Mouse (Mus musculus) lung, embryonic 14.5 days (tissue): Measurements from ENCODE around the gene Mrps18a. TPM values are rescaled to one million over a fixed set of nuclear protein-coding genes. Genes with fewer than 3 reads are reported as not detected.

Experiments used
- ATAC-seq: fragments of 200-750 bp; cut with Nextera tagmentation; 2 replicates; pipeline ENCODE4 v1.8.0; 2017; ENCODE audit warnings: mild to moderate bottlenecking, moderate TSS enrichment, moderate library complexity; ENCODE audit not compliant: insufficient read depth
- DNase-seq: peaks from one replicate; pipeline ENCODE4 v3.0.0-alpha.2; 2015
- H3K27ac ChIP-seq: fragments of 300-500 bp; sonication (generic); 2 replicates; pipeline ENCODE4 v1.5.1; 2014; ENCODE audit warnings: low read depth, mild to moderate bottlenecking, moderate library complexity
- H3K27me3 ChIP-seq: fragments of 300-500 bp; sonication (generic); 2 replicates; pipeline ENCODE4 v1.6.1; 2014; ENCODE audit warnings: low read length, control low read depth; ENCODE audit not compliant: insufficient read depth
- H3K36me3 ChIP-seq: fragments of 300-500 bp; sonication (generic); 2 replicates; pipeline ENCODE4 v1.6.1; 2014; ENCODE audit warnings: control low read depth; ENCODE audit not compliant: insufficient read depth
- H3K4me1 ChIP-seq: fragments of 300-500 bp; sonication (generic); 2 replicates; pipeline ENCODE4 v1.6.1; 2014; ENCODE audit warnings: antibody characterized with exemption, control low read depth; ENCODE audit not compliant: insufficient read depth
- H3K4me2 ChIP-seq: fragments of 300-500 bp; sonication (generic); 2 replicates; pipeline ENCODE4 v1.6.1; 2014; ENCODE audit warnings: mild to moderate bottlenecking
- H3K4me3 ChIP-seq: fragments of 300-500 bp; sonication (generic); 2 replicates; pipeline ENCODE4 v1.5.1; 2014; ENCODE audit warnings: low read depth, low read length
- H3K9ac ChIP-seq: fragments of 300-500 bp; sonication (generic); 2 replicates; pipeline ENCODE4 v1.6.1; 2014
- H3K9me3 ChIP-seq: fragments of 300-500 bp; sonication (generic); 2 replicates; pipeline ENCODE4 v1.6.1; 2016; ENCODE audit warnings: low read depth, low read length, control low read depth
- CTCF ChIP-seq: IDR thresholded peaks from 2 replicates; pipeline ENCODE4 v1.5.1; 2016; ENCODE audit warnings: antibody characterized with exemption, low read depth
- WGBS: fragments of 180-500 bp; shearing (Covaris S2); extraction: QIAGEN DNeasy Blood & Tissue Kit; methylation state at CpG from one replicate; pipeline ENCODE4 v1.1.7; 2014; 5-methylcytosine and 5-hydroxymethylcytosine counted together
- polyA plus RNA-seq: library from polyadenylated mRNA; unstranded; fragments of >200 nt; fragmentation: Nextera tagmentation; extraction: Ambion mirVana; gene quantifications from 2 replicates; pipeline ENCODE4 v1.2.1, GENCODE M21; 2014

Mrps18a gene
- polyA plus RNA-seq, 1 experiment from 2014 or later, result 149 TPM

DNA sequence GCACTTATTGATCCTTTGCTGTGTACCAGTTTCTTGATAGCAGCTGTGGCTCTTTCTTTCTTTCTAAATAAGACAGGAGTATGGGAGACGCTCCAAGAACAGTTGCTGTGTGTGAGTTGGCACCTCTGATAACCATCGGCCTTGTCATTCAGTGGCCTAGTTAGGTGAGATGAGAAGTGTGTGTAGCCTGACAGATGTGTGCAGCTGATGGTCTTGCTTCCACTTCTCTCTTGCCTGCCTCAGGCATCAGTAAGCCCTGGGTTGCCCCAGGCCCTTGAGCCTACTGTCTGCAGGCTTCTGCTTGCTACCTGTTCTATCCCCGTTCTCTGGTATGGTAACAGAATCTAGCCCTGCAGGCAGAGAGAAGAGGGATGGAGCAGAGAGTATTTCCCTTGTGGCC is 6.1 kb downstream of the Mrps18a start:
- H3K36me3 ChIP-seq, result peaks cover 42% of the 10 kb centered on the region
- H3K27me3 ChIP-seq, result no peaks in the 10 kb centered on the region
- no peak for TF ChIP-seq CTCF
- no peaks in the 10 kb centered on the region for H3K9me3 ChIP-seq
- H3K4me3 ChIP-seq, result no peak overlapping the region
- DNase-seq (peak; percentile 50), ATAC-seq (peak; percentile 12; the same call in 1 of the 2 replicates)
- peak overlapping the region; percentile 85 for H3K27ac ChIP-seq
- WGBS, result 67% methylated on average over 3 of the region's 3 CpGs
- peaks cover 28% of the 10 kb centered on the region for H3K4me1 ChIP-seq
- H3K4me2 ChIP-seq, result no peak overlapping the region
- H3K9ac ChIP-seq, result no peak overlapping the region

DNA sequence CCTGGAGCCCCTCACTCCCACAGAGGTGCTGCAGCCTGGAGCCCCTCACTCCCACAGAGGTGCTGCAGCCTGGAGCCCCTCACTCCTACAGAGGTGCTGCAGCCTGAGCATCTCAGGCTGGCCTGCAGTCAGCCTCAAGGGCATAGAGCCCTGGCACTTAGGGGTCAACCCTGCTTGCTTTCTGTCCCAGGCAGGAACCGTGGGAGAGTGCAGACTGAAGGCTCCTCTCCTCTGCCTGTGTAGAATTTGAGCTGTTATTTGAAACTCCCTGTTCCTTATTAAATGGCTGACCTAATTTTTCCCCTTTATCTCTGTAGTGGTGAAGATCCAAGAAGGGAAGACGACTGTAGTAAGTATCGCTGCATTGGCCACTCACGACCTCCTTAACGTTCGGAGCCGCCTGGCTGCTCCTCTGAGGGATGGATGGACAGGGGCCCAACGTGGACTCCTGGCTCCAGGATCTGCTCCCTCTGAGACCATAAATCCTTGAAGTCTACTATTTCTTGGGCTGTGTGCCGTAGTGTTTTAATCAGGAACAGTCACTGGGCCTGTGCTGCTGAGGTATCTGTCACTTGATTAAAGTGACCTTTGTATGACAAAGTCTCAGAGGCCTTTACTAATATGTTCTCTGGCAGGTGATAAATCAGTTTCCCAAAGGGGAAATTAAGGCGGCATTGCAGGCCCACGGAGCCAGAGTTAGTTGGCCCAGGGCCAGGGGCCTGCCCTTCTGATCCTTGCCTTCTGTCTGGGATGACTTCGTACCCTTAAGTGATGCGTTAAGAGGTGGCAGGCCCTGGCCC is 7.0 kb downstream of the Mrps18a start:
- Histone ChIP-seq H3K4me2 (no peak overlapping the region), H3K9me3 (no peaks in the 10 kb centered on the region), H3K36me3 (peaks cover 49% of the 10 kb centered on the region), H3K4me3 (no peak overlapping the region), H3K9ac (no peak overlapping the region; the same call in 1 of the 2 replicates), H3K27ac (peak overlapping the region; percentile 72; the same call in 1 of the 2 replicates), H3K27me3 (no peaks in the 10 kb centered on the region), H3K4me1 (peaks cover 28% of the 10 kb centered on the region)
- ATAC-seq, result peak; percentile 50
- DNase-seq, result peak; percentile 52
- WGBS, result 51% methylated on average over 13 of the region's 13 CpGs
- no peak for TF ChIP-seq CTCF

DNA sequence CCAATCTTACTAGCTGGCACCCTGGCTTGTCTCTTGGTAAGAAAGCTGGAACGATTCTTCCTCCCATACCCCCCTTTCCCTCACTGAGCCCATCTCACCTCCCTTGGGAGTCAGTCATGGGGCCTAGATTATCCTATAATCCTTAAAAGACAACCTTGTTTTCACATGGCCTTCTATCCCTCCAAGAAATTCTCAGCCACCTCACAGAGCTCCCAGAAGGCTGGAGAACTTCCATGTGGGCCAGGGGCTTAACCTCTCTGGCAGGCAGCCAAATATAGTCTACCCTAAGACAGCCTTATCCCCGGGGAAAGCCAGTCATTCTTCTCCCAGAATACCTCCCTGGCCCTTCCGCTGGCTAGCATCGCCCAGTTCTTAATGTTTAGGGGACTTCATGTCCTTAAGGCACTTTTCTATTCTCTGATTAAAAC is 7.7 kb downstream of the Mrps18a start:
- Histone ChIP-seq H3K4me3 (no peak overlapping the region), H3K4me2 (no peak overlapping the region), H3K36me3 (peaks cover 54% of the 10 kb centered on the region), H3K9me3 (no peaks in the 10 kb centered on the region), H3K9ac (no peak overlapping the region), H3K27me3 (no peaks in the 10 kb centered on the region), H3K27ac (peak overlapping the region; percentile 72; the same call in 1 of the 2 replicates), H3K4me1 (peaks cover 28% of the 10 kb centered on the region)
- TF ChIP-seq CTCF, result no peak
- WGBS, result 60% methylated on average over 4 of the region's 4 CpGs
- DNase-seq, result peak; percentile 76
- no peak for ATAC-seq

DNA sequence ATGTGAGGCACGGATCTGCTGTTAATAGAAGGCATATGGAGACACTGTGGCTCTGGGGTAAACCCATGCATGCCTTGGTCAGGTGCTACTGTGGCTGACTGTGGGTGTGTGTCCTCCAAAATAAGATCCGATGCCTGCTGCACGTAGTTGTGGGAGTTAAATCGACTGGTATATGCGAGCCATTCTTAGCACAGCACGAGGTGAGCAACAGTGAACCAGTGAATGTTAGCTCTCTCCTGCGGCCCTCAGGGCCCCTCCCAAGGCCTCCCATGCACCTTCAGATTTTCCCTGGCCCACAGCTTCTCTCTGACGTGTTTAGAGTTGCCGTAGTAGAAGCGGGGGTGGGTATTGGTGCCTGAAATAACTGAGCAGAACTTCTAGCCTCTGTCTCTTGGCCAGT is 8.9 kb downstream of the Mrps18a start:
- Histone ChIP-seq H3K9ac (no peak overlapping the region), H3K4me1 (peaks cover 28% of the 10 kb centered on the region), H3K36me3 (peaks cover 64% of the 10 kb centered on the region), H3K27me3 (no peaks in the 10 kb centered on the region), H3K4me2 (no peak overlapping the region), H3K9me3 (no peaks in the 10 kb centered on the region), H3K27ac (no peak overlapping the region), H3K4me3 (no peak overlapping the region)
- no peak for ATAC-seq
- DNase-seq, result no peak
- WGBS, result 88% methylated on average over 10 of the region's 10 CpGs
- TF ChIP-seq CTCF, result no peak

DNA sequence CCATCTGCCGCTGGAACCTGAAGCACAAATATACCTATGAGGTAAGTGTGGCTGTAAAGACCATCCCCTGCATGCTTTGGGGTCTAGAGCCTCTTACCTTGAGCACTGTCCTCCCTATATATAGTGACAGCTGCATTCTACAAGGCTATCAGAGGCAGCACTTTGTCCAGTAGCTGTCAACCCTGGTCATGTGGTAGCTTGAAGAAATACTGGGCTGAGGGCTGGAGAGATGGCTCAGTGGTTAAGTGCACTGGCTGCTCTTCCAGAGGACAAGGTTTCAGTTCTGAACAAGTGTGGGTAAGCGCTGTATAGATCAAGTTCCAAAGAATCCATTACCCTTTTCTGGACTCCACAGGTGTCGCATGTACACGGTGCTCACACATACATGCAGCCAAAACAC is 12.0 kb downstream of the Mrps18a start:
- TF ChIP-seq CTCF, result no peak
- H3K27ac ChIP-seq, result no peak overlapping the region
- 95% methylated on average over 4 of the region's 4 CpGs for WGBS
- H3K4me1 ChIP-seq, result peaks cover 10% of the 10 kb centered on the region; the same call in 1 of the 2 replicates
- no peaks in the 10 kb centered on the region for H3K27me3 ChIP-seq
- DNase-seq, result no peak
- peaks cover 79% of the 10 kb centered on the region for H3K36me3 ChIP-seq
- no peak overlapping the region for H3K9ac ChIP-seq
- no peak overlapping the region for H3K4me2 ChIP-seq
- H3K4me3 ChIP-seq, result no peak overlapping the region
- no peak for ATAC-seq
- no peaks in the 10 kb centered on the region for H3K9me3 ChIP-seq

DNA sequence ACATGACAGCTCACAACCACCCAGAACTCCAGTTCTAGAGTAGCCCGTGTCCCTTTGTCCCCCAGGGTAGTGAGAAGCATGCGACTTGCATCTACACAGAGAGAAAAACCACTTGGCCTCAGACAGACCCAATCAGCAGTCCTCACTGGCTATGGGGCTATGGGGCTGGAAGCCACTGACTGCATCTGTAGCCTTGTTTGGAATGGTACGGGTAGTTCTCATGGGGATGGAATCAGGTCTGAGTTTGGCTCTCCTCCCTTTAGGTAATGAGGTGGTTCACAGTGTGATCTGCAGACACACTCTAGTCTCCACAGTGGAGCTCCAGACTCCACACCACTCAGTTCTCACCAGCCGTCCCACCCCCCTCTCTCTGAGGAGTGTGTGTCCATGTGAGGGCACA is 12.5 kb downstream of the Mrps18a start:
- no peak for ATAC-seq

DNA sequence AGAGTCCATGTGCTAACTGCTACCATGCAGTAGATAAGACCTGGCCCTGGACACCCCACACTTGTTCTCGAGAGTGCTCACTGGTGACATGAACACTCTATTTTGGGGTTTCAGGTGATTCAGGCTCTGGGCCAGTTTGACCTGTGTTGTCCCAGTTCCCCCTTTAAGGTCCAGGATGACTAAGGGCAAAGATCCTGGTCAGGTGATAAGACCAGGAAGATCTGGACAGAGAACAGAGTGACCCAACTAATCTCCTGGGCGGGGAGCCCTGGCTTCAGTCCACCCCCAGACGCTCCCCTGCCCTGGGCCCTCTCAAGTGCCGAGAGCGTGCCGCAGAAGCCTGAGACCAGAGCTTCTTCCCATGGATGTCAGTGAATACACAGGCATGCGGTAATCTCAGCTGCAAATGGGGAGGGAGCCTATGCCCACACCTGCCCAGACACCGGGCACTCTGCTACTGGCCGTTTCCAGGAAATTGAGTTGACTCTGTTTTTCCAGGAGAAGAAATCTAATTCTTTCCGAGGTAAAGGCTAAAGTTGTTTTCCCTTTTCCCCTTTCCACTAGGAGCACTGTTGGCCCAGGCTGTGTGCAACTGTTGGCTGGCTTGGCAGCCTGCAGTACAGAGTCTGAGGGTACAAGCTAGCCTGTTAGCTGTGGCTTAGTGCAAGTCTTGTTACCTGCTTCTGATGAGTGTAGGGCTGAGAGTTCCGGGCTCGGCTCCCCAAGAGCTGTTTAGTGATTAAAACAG is 13.3 kb downstream of the Mrps18a start:
- Histone ChIP-seq H3K36me3 (peaks cover 79% of the 10 kb centered on the region), H3K4me3 (no peak overlapping the region), H3K4me1 (0 out of 2 replicates have a peak, but pooled peaks cover 4% of the 10 kb centered on the region), H3K27ac (no peak overlapping the region), H3K9ac (no peak overlapping the region), H3K27me3 (no peaks in the 10 kb centered on the region), H3K4me2 (no peak overlapping the region), H3K9me3 (no peaks in the 10 kb centered on the region)
- 83% methylated on average over 12 of the region's 12 CpGs for whole genome bisulfite sequencing
- ATAC-seq, result no peak
- DNase-seq, result no peak
- 0 out of 2 replicates have a peak, but pooled peaks have one; percentile 3 for TF ChIP-seq CTCF

More for the DNA sequence above, 12.5 kb downstream of the Mrps18a start:
- no peak for TF ChIP-seq CTCF
- no peak for DNase-seq
- WGBS, result 86% methylated on average over 4 of the region's 4 CpGs
- Histone ChIP-seq H3K36me3 (peaks cover 79% of the 10 kb centered on the region), H3K9ac (no peak overlapping the region), H3K4me3 (no peak overlapping the region), H3K27ac (no peak overlapping the region), H3K4me1 (peaks cover 5% of the 10 kb centered on the region; the same call in 1 of the 2 replicates), H3K4me2 (no peak overlapping the region), H3K27me3 (no peaks in the 10 kb centered on the region), H3K9me3 (no peaks in the 10 kb centered on the region)
